Mouse (Mus musculus) embryonic facial prominence, embryonic 14.5 days (tissue): ENCODE measurements around the gene March8. TPM values are rescaled to one million over a fixed set of nuclear protein-coding genes. Genes with fewer than 3 reads are reported as not detected.

Experiments used
- ATAC-seq: fragments of 200-750 bp; cut with Nextera tagmentation; 2 replicates; pipeline ENCODE4 v1.8.0; 2017; ENCODE audit warnings: low read depth, moderate number of reproducible peaks, moderate TSS enrichment
- DNase-seq: peaks from one replicate; pipeline ENCODE4 v3.0.0-alpha.2; 2015; ENCODE audit warnings: low spot score
- H3K27ac ChIP-seq: fragments of 300-500 bp; sonication (generic); replicated peaks from 2 replicates; pipeline ENCODE4 v1.5.1; 2014; ENCODE audit warnings: low read depth, mild to moderate bottlenecking, low read length, moderate library complexity
- H3K27me3 ChIP-seq: fragments of 300-500 bp; sonication (generic); replicated peaks from 2 replicates; pipeline ENCODE4 v1.6.1; 2014; ENCODE audit warnings: low read length; ENCODE audit not compliant: control insufficient read depth, insufficient read depth
- H3K36me3 ChIP-seq: fragments of 300-500 bp; sonication (generic); 2 replicates; pipeline ENCODE4 v1.6.1; 2014; ENCODE audit warnings: low read length, mixed read lengths; ENCODE audit not compliant: control insufficient read depth, insufficient read depth
- H3K4me1 ChIP-seq: fragments of 300-500 bp; sonication (generic); 2 replicates; pipeline ENCODE4 v1.6.1; 2014; ENCODE audit warnings: antibody characterized with exemption, low read length; ENCODE audit not compliant: control insufficient read depth, insufficient read depth
- H3K4me2 ChIP-seq: fragments of 300-500 bp; sonication (generic); 2 replicates; pipeline ENCODE4 v1.6.1; 2014; ENCODE audit warnings: low read depth, mild to moderate bottlenecking, low read length, moderate library complexity, mixed read lengths
- H3K4me3 ChIP-seq: fragments of 300-500 bp; sonication (generic); 2 replicates; pipeline ENCODE4 v1.5.1; 2014; ENCODE audit warnings: low read depth, mild to moderate bottlenecking, low read length
- H3K9ac ChIP-seq: fragments of 300-500 bp; sonication (generic); 2 replicates; pipeline ENCODE4 v1.6.1; 2014; ENCODE audit warnings: low read depth, mild to moderate bottlenecking, low read length, moderate library complexity, mixed read lengths
- H3K9me3 ChIP-seq: fragments of 300-500 bp; sonication (generic); 2 replicates; pipeline ENCODE4 v1.6.1; 2016; ENCODE audit warnings: low read length; ENCODE audit not compliant: control insufficient read depth
- WGBS: fragments of 180-500 bp; shearing (Covaris S2); extraction: QIAGEN DNeasy Blood & Tissue Kit; methylation state at CpG from one replicate; pipeline ENCODE4 v1.1.7; 2014; 5-methylcytosine and 5-hydroxymethylcytosine counted together
- polyA plus RNA-seq: library from polyadenylated mRNA; unstranded; fragments of >200 nt; fragmentation: Nextera tagmentation; extraction: Ambion mirVana; gene quantifications from 2 replicates; pipeline ENCODE4 v1.2.1, GENCODE M21; 2014

Gene March8
- polyA plus RNA-seq, 1 experiment from 2014 or later, result 31.8 TPM

- Histone ChIP-seq H3K4me1 (no peaks in the 10 kb centered on the region), H3K4me3 (no peak overlapping the region), H3K9ac (no peak overlapping the region), H3K36me3 (no peaks in the 10 kb centered on the region), H3K27ac (no peak overlapping the region), H3K27me3 (no peaks in the 10 kb centered on the region), H3K4me2 (no peak overlapping the region), H3K9me3 (no peaks in the 10 kb centered on the region)
- DNase-seq (no peak), ATAC-seq (no peak)
- WGBS, result 87% methylated on average over 3 of the region's 3 CpGs
Measured at GRCm38 (mm10) chr6:116361463-116361862, 23.6 kb downstream of the March8 start.

DNA sequence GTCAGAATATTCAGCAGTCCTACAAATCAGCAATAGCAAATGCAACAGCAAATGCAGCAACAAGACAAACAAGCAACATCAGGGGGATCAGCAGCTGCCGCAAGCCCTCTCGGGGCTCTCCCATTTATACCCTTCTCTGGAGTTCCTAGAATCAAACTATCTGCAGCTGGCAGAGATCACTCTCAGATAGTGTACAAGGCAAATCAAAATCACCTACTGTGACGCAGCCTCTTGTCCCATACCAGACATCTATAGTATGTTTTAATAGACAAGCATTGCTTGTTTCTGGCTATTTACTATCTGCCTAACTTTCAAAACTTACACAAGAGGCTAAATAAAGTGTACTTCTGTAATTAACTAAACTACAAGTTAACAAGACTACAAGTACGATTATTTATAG lies 24.2 kb downstream of the March8 start:
- WGBS, result 82% methylated on average over 4 of the region's 4 CpGs
- Histone ChIP-seq H3K4me2 (no peak overlapping the region), H3K9me3 (no peaks in the 10 kb centered on the region), H3K27me3 (no peaks in the 10 kb centered on the region), H3K4me1 (no peaks in the 10 kb centered on the region), H3K9ac (no peak overlapping the region), H3K27ac (no peak overlapping the region), H3K4me3 (no peak overlapping the region), H3K36me3 (no peaks in the 10 kb centered on the region)
- ATAC-seq (no peak), DNase-seq (no peak)

- H3K27me3 ChIP-seq, result no peaks in the 10 kb centered on the region
- ATAC-seq (no peak), DNase-seq (no peak)
- no peak overlapping the region for H3K27ac ChIP-seq
- no peak overlapping the region for H3K4me2 ChIP-seq
- WGBS, result 86% methylated on average over 11 of the region's 11 CpGs
- H3K9ac ChIP-seq, result no peak overlapping the region
- H3K4me3 ChIP-seq, result no peak overlapping the region
- H3K4me1 ChIP-seq, result no peaks in the 10 kb centered on the region
- H3K9me3 ChIP-seq, result no peaks in the 10 kb centered on the region
- no peaks in the 10 kb centered on the region for H3K36me3 ChIP-seq
Measured at GRCm38 (mm10) chr6:116367971-116368370, 30.1 kb downstream of the March8 start.

GRCm38 (mm10) chr6:116369811-116370210 lies 32.0 kb downstream of the March8 start:
- Histone ChIP-seq H3K9ac (no peak overlapping the region), H3K36me3 (no peaks in the 10 kb centered on the region), H3K27ac (no peak overlapping the region), H3K4me2 (no peak overlapping the region), H3K4me3 (no peak overlapping the region), H3K27me3 (no peaks in the 10 kb centered on the region), H3K4me1 (no peaks in the 10 kb centered on the region), H3K9me3 (no peaks in the 10 kb centered on the region)
- 89% methylated on average over 1 of the region's 1 CpGs for WGBS
- DNase-seq, result no peak
- no peak for ATAC-seq

- H3K4me1 ChIP-seq, result no peaks in the 10 kb centered on the region
- H3K36me3 ChIP-seq, result no peaks in the 10 kb centered on the region
- no peak overlapping the region for H3K4me2 ChIP-seq
- 88% methylated on average over 6 of the region's 6 CpGs for WGBS
- H3K9ac ChIP-seq, result no peak overlapping the region
- no peak for DNase-seq
- H3K27me3 ChIP-seq, result no peaks in the 10 kb centered on the region
- H3K9me3 ChIP-seq, result no peaks in the 10 kb centered on the region
- ATAC-seq, result no peak
- no peak overlapping the region for H3K27ac ChIP-seq
- no peak overlapping the region for H3K4me3 ChIP-seq
Measured at GRCm38 (mm10) chr6:116370216-116370976, 32.6 kb downstream of the March8 start.

GRCm38 (mm10) chr6:116371500-116371899 lies 33.7 kb downstream of the March8 start:
- H3K27me3 ChIP-seq, result no peaks in the 10 kb centered on the region
- 83% methylated on average over 3 of the region's 3 CpGs for WGBS
- no peak for ATAC-seq
- H3K9me3 ChIP-seq, result no peaks in the 10 kb centered on the region
- no peak for DNase-seq
- H3K27ac ChIP-seq, result no peak overlapping the region
- H3K4me1 ChIP-seq, result no peaks in the 10 kb centered on the region
- H3K4me2 ChIP-seq, result no peak overlapping the region
- H3K4me3 ChIP-seq, result no peak overlapping the region
- no peak overlapping the region for H3K9ac ChIP-seq
- H3K36me3 ChIP-seq, result no peaks in the 10 kb centered on the region

- H3K4me2 ChIP-seq, result no peak overlapping the region
- no peak for DNase-seq
- no peak overlapping the region for H3K9ac ChIP-seq
- no peaks in the 10 kb centered on the region for H3K27me3 ChIP-seq
- no peaks in the 10 kb centered on the region for H3K36me3 ChIP-seq
- H3K4me3 ChIP-seq, result no peak overlapping the region
- H3K4me1 ChIP-seq, result no peaks in the 10 kb centered on the region
- WGBS, result 77% methylated on average over 1 of the region's 1 CpGs
- no peak for ATAC-seq
- no peaks in the 10 kb centered on the region for H3K9me3 ChIP-seq
- H3K27ac ChIP-seq, result no peak overlapping the region
Measured at GRCm38 (mm10) chr6:116374136-116374535, 36.3 kb downstream of the March8 start.

GRCm38 (mm10) chr6:116374618-116375017 lies 36.8 kb downstream of the March8 start:
- ATAC-seq (no peak), DNase-seq (no peak)
- H3K36me3 ChIP-seq, result no peaks in the 10 kb centered on the region
- no peak overlapping the region for H3K4me2 ChIP-seq
- H3K9ac ChIP-seq, result no peak overlapping the region
- H3K27ac ChIP-seq, result no peak overlapping the region
- no peaks in the 10 kb centered on the region for H3K27me3 ChIP-seq
- H3K4me1 ChIP-seq, result no peaks in the 10 kb centered on the region
- no peaks in the 10 kb centered on the region for H3K9me3 ChIP-seq
- no peak overlapping the region for H3K4me3 ChIP-seq

DNA sequence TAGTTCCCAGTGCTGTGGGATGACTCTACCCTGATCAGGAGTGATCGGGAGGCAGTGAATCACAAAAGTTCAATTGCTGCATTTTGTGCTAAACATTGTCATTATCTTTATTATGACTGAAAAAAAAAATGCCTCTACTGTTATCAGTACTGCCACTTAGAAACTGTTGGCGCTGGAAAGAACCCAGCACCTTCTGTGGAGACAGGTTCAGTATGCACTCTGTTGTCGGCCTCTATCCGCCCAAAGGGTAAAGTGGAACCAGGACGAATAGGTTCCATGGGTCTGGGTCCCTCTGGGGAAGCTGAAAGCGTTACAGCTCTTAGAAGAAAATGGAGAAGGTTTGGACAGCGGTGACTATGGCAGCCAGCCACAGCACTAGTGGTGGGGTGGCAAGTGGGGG lies 41.1 kb downstream of the March8 start:
- no peak for ATAC-seq
- H3K9me3 ChIP-seq, result no peaks in the 10 kb centered on the region
- H3K36me3 ChIP-seq, result no peaks in the 10 kb centered on the region
- no peak for DNase-seq
- no peak overlapping the region for H3K4me2 ChIP-seq
- H3K4me3 ChIP-seq, result no peak overlapping the region
- no peak overlapping the region for H3K27ac ChIP-seq
- no peaks in the 10 kb centered on the region for H3K27me3 ChIP-seq
- H3K4me1 ChIP-seq, result 0 out of 2 replicates have a peak, but pooled peaks cover 6% of the 10 kb centered on the region
- WGBS, result 86% methylated on average over 7 of the region's 7 CpGs
- H3K9ac ChIP-seq, result no peak overlapping the region
